Comparison of ENCODE assay signal across 8 mouse cellular contexts in genomic region chr9:117583638-117584037, GRCm38 (mm10). TPM values are rescaled to one million over a fixed set of nuclear protein-coding genes. Genes with fewer than 3 reads are reported as not detected.
A peak's percentile ranks its signal among the peaks of the same experiment; 100 is the strongest.
DNase-seq lines count a peak whose midpoint lies in the region; ATAC-seq and TF ChIP-seq lines count a peak whose summit lies in the region.

No protein-coding gene starts in this region.

- H3K9ac ChIP-seq in forebrain, postnatal 0 days: no peak overlapping the region

- no peaks in the 10 kb centered on the region for H3K4me1 ChIP-seq in forebrain, postnatal 0 days (ENCODE audit: insufficient read depth)
- no peaks in the 10 kb centered on the region for H3K4me1 ChIP-seq in forebrain, embryonic 10.5 days

- H3K4me2 ChIP-seq in forebrain, postnatal 0 days (ENCODE audit: low read depth): no peak overlapping the region

- intact Hi-C loops in left cerebral cortex, adult 2 months (cut with DNase I): no loop called here

- no peaks in the 10 kb centered on the region for H3K36me3 ChIP-seq in forebrain, postnatal 0 days (ENCODE audit: insufficient read depth)
- no peaks in the 10 kb centered on the region for H3K36me3 ChIP-seq in forebrain, embryonic 10.5 days (replicated peaks)

- peak; percentile 27; the same call in 1 of the 2 replicates for ATAC-seq in forebrain, postnatal 0 days
- ATAC-seq in megakaryocyte, adult 5-6 weeks (ENCODE audit: poor library complexity, severe bottlenecking): no peak

- no peak overlapping the region for H3K4me3 ChIP-seq in forebrain, postnatal 0 days (ENCODE audit: low read depth, low read length)
- no peak overlapping the region for H3K4me3 ChIP-seq in forebrain, embryonic 10.5 days
- H3K4me3 ChIP-seq in left cerebral cortex, adult 2 months: no peak overlapping the region

- peak; percentile 62 for TF ChIP-seq CTCF in forebrain, postnatal 0 days (IDR thresholded peaks at IDR 0.05; ENCODE audit: low read depth)
- peak; percentile 36 for TF ChIP-seq CTCF in left cerebral cortex, adult 2 months (IDR thresholded peaks at IDR 0.05)

- 60% methylated on average over 7 of the region's 7 CpGs for WGBS in forebrain, postnatal 0 days
- 82% methylated on average over 7 of the region's 7 CpGs for WGBS in forebrain, embryonic 10.5 days

- DNase-seq in forebrain, postnatal 0 days: peak; percentile 59
- DNase-seq in forebrain, embryonic 10.5 days (ENCODE audit: extremely low spot score, low spot score): no peak
- peak in 1 of 2 experiments; percentile 12 for DNase-seq in left cerebral cortex, adult 2 months (ENCODE audit: extremely low spot score in 1 of 2, low spot score in 2 of 2)
- no peak for DNase-seq in left cerebral cortex, adult 11 months (ENCODE audit: low spot score)
- peak; percentile 59 for DNase-seq in brain, adult 2 months (ENCODE audit: low read depth, low spot score)
- peak; percentile 49 for DNase-seq in lung, postnatal 10 days
- DNase-seq in thymus, postnatal 0 days (ENCODE audit: low spot score): no peak

- H3K9me3 ChIP-seq in forebrain, postnatal 0 days (ENCODE audit: low read length): no peaks in the 10 kb centered on the region
- peaks cover 7% of the 10 kb centered on the region; the same call in 1 of the 2 replicates for H3K9me3 ChIP-seq in forebrain, embryonic 10.5 days

- no peak overlapping the region for H3K27ac ChIP-seq in forebrain, postnatal 0 days (ENCODE audit: low read depth, low read length)
- no peak overlapping the region for H3K27ac ChIP-seq in forebrain, embryonic 10.5 days
- no peak overlapping the region for H3K27ac ChIP-seq in left cerebral cortex, adult 2 months

- no peaks in the 10 kb centered on the region for H3K27me3 ChIP-seq in forebrain, postnatal 0 days (ENCODE audit: insufficient read depth, low read length)
- H3K27me3 ChIP-seq in forebrain, embryonic 10.5 days (ENCODE audit: poor library complexity, severe bottlenecking): no peaks in the 10 kb centered on the region

RNA-seq across cellular contexts. Expression of gene Rbms3, which starts 46.1 kb away (rescaled TPM):
- 23.5 and 38.8 TPM in 2 replicates for total RNA-seq in forebrain, postnatal 0 days (2014; rRNA removed)
- polyA plus RNA-seq in forebrain, postnatal 0 days (2015; fragmentation: Nextera tagmentation; extraction: Ambion mirVana): 14.7 and 29.9 TPM in 2 replicates
- 8.2 and 8.6 TPM in 2 replicates for polyA plus RNA-seq in forebrain, embryonic 10.5 days (2016; fragmentation: Nextera tagmentation; extraction: Ambion mirVana)
- total RNA-seq in left cerebral cortex, adult 2 months (2021): 10 to 100 TPM; 11.5 to 13.0 TPM
- 15.2 and 17.4 TPM in 2 replicates for polyA plus RNA-seq in thymus, postnatal 0 days (2015; fragmentation: Nextera tagmentation; extraction: Ambion mirVana)
- 0.25 TPM in 1 of 2 replicates, not detected in the other for total RNA-seq in megakaryocyte, adult 5-6 weeks (2015)
- 0.04 and 0.89 TPM in 2 replicates for total RNA-seq in megakaryocyte, adult 5-6 weeks (2017)

Comparison
In these comparisons a context has a peak if more than half of its experiments do, and no peak if none do; other contexts are left out.
1. DNase-seq: peak in forebrain, postnatal 0 days (single experiment), brain, adult 2 months (single experiment) and lung, postnatal 10 days (single experiment); none in forebrain, embryonic 10.5 days (single experiment), left cerebral cortex, adult 11 months (single experiment) and thymus, postnatal 0 days (single experiment).
2. RNA of gene Rbms3, which starts 46.1 kb away (total RNA-seq): 23.5 to 38.8 TPM in forebrain, postnatal 0 days and 11.5 to 13.0 TPM in left cerebral cortex, adult 2 months; 0.04 to 0.89 TPM in megakaryocyte, adult 5-6 weeks; every median in the first group is over 4 times any median in the second.